Mouse (Mus musculus) cerebellum, postnatal 14 days (tissue): Measurements from ENCODE around the gene Sspo.
"Not testable (repeated sequence)": the region's sequence is repeated elsewhere in the genome, so short reads cannot be mapped to it uniquely, and the experiment has no call there.

Experiments
- DNase-seq, 2 experiments: peaks; one replicate each; pipeline ENCODE4 v3.0.0; 2021; ENCODE audit warnings: mixed read lengths in 2 of 2

Gene Sspo

DNA sequence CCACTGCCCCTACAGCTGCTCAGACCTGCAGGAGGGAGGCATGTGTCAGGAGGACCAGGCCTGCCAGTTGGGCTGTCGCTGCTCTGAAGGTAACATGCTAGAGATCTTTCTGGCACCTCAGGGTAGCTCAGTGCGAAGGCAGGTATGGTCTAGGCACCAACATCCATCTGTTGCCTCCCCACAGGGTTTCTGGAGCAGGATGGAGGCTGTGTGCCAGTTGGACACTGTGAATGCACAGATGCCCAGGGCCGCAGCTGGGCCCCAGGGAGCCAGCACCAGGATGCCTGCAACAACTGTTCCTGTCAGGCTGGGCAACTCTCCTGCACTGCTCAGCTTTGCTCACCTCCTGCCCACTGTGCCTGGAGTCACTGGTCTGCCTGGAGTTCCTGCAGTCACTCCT, 41.7 kb downstream of the Sspo start:
- DNase-seq = peak; percentile 41 to 49

DNA sequence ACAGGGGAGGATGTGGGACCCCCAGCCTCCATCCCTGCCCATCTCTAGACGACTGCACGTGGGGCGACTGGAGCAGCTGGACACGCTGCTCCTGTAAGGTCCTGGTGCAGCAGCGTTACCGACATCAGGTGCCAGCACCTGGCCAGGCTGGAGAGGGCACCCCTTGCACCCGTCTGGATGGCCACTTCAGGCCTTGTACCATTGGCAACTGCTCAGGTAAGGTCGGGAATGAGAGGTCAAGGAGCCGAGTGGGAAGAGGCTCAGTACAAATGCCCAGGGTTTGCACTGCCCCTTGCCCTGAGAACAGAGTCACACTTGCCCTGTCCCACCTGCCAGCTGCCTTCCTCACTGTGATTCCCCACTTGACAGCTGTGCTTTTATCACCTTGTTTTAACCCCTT, 43.3 kb downstream of the Sspo start:
- DNase-seq = no peak

DNA sequence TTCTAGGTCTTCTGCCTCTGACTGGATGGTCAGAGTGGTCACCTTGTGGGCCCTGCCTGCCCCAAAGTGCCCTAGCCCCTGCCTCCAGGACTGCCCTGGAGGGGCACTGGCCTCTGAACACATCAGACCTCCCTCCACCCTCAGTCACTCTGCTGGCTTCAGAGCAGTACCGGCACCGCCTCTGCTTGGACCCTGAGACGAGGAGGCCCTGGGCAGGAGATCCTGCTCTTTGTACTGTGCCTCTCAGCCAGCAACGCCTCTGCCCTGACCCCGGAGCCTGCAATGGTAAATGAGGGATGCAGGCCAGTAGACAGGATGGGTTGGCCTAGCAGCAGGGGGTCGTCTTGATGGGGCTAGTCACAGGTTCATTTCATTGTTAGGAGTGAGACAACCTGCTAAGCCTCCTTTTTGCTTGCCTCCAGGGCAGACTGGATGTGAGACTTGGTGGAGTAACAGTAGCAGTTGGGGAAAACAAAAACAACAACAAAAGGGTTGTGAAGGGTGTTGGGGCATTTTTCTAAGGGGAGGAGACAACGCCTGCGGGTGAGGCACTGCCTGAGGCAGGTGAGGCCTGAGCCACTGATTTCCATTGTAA, 45.2 kb downstream of the Sspo start:
- DNase-seq = no peak

DNA sequence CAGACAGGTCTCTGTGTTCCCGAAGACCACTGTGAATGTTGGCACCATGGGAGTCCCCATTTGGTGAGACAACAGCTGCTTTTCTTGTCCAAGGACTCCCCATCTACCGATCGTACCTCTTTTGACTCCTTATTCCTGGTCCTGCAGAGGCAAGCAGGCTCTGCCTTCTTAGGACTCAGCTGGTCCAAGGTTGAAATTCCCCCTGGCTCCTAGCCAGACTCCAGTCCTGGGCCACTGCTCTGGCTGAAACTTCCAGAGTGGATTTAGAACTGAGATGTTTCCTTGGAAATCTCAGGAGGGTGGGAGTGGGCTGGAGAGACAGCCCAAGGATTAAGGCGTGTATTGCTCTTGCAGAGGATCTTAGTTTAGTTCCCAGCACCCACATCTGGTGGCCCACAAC, 49.5 kb downstream of the Sspo start:
- no peak for DNase-seq

DNA sequence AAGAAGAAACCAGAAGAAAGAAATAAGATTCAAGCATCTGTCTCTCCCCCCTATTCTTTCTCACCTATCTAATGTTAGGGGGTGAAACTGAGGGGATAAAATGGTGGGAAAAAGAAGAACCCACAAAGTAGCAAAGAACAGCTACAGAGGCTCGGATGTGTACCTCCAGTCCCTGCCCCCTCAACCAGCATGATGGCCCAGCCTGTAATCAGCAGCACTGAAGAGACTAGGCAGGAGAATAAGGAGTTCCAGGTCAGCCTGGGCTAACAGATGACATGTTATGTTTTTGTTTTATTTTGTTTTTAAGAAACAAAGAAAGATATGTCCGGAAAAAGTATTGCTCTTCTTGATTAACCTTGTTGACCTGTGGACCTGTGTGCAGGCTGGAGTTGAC, 55.8 kb downstream of the Sspo start:
- no peak for DNase-seq

DNA sequence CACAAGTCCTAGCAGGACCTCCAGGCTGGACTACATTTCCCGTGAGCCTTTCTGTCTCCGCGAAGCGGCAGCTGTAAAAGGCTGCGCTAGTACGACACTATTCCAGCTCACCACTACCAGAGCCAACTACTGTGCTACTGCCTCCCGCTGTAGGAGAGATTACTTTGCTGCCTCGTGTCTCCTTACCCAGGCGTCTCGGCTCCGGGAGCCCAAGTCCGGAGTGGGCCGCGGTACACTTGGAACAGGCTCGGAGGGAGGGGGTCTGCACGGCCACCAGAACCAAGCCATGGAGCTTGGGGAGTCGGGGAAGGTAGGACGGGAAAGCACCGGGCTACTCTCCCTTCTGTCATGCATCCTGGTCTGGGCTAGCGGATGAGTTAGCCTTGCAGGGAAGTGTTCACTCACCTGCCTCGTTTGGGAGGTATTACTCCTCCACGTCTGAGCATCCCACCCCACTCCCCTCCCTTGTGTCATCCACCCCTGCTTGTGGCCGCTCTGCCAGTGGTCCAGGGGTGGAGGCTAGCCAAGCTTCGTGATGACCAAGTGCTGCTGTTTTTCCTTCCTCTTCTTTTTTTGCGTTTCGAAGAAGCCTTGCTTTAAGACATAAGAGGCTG, 56.3 kb downstream of the Sspo start:
- peak; percentile 76 to 79 for DNase-seq

DNA sequence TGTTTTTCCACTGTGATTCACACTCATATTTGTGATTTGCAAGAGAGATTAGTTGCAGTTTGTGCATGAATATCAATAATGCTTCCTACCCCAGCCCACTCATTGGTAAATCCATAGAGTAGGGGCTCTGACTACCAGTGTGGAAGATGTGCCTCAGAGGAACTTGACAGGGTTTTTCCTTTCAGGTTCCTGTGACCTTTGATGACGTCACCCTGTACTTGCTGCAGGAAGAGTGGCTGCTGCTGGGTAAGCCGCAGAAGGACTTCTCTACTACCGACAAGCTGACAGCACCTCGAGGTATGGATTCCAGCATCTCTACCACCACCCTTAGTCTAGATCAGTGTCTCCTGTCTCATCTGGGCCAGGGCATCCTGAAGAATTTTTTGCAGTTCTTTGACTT, 60.1 kb downstream of the Sspo start:
- no peak for DNase-seq

DNA sequence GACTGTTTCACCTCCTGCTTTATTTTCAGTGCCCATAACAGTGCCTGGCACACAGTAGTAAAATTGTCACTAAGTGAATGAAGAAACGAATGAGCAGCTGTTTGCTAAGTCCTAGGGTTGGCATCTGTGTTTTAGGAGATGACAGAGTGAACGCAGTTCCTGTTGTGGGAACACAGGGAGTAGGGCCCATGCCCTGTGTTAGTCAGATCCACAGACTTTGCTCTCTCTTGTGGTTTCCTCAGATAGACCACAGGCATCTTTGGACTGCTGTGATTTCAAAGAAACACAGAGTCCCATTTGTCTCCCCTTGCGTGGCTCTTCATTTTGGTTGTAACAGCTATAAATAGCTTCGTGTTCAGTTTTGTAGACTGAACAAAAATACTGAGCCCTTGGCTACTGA, 62.4 kb downstream of the Sspo start:
- DNase-seq = no peak

DNA sequence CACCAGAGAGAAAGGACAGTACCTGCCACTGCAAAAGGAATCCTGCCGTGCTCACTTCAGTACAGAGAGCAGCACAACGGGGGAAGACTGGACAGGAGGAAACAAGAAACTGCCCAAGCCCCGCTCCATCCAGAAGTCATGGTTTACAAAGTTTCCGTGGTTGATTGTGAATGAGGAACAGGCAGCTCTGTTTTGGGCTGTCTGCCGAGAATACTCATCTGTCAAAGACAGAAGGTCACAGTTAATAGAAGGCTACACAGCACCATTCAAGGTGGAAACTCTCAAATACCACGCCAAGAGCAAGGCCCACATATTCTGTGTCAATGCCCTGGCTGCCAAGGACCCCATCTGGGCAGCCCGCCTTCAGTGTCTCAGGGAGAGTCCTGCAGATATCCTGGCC, 63.8 kb downstream of the Sspo start:
- DNase-seq = no peak

DNA sequence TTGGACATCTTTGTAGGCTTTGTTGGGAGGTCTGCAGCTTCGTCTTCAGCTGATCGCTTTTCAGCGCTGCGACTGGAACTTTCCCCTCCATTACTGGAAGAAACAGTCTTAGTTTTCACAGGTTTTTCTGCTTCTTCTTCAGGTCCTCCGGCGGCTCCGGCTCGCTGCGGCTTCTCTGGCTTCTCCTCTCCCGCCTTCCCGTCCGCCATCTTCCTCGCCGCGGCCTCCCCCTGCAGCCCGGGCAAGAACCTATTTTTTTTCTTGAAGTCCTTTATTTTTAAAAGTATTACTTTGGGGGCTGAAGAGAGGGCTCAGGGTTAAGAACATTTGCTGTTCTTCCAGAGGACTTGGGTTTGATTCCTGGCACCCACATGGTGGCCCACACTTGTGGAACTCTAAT, 76.9 kb downstream of the Sspo start:
- not testable (repeated sequence) for DNase-seq

DNA sequence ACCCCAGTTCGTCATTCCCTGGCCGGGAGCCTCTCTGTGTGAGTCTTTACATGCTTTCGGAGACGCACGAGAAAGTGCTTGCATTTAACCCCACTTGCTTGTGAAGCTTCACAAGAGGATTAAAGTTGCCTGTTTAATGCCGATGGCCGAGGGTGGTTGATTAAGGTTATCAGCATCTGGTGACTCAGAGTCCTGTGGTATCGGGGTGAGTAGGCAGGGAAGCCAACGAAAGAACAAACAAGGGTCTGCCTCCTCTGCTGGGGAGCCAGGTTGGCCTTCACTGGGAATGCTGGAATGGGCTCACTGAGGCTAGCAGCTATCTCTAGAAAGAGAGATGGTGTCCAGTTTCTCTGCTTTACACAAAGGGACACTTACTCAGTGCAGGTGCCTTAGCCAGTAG, 79.9 kb downstream of the Sspo start:
- no peak for DNase-seq

DNA sequence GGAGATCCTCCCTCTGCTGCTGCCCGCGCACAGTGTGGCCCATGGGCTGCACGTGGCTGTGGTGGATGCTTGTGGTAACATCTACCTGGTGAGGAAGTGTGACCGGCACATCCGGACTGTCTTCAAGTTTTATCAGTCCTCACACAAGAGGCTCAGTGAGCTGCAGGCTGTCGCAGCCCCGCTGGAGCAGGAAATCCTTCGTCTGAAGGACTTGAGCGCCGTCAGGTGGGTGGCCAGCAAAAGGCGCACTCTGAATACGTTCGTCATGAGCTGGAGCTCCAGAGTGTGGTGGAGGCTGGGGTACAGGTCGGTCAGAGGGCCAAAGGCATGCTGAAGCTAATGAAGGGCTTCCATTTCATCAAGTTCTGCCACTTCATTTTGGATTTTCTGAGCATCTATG, 81.2 kb downstream of the Sspo start:
- DNase-seq = no peak

DNA sequence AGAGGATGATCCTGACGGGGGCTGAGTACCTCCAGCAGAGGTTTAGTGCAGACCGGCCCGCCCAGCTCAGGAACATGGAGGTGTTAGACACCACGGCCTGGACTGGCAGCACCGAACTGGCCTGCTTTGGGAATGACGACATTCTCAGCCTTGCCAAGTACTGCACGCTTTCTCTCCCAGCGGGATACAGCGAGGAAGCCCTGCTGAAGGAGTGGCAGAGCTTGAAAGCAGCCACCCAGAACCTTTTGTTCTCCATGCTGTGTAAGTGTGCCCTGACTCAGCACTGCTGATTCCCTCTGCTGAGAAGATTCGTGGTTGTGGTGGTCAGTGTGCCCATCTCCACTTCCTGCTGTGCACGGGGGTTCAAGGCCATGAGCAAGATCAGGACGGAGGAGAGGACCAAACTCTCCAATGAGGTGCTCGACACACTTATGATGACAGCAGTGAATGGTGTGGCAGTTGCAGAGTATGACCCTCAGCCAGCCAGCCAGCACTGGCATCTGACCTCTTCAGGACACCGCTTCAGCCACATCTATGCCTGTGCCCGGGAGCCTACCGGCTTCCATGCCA, 81.9 kb downstream of the Sspo start:
- DNase-seq = no peak

DNA sequence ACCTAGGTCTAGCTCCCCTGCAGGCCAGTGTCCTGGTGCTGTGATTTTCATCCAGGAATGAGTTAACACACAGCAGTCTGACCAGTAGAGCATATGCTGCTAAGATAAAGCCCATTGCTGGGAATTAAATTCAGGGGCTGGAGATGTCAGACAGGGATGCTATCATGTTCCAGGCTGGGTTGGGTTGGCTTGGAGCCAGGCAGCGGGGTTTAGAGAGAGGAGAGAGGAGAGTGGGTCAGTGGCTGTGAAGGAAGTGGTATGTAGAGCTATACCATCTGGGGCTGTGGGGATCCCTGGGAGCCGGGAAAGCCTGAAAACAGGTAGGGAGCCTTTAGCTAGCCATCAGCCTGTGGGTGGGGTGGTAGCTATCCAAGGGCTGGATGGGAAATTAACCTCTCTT, 82.8 kb downstream of the Sspo start:
- DNase-seq = peak in 1 of 2 experiments; percentile 44

DNA sequence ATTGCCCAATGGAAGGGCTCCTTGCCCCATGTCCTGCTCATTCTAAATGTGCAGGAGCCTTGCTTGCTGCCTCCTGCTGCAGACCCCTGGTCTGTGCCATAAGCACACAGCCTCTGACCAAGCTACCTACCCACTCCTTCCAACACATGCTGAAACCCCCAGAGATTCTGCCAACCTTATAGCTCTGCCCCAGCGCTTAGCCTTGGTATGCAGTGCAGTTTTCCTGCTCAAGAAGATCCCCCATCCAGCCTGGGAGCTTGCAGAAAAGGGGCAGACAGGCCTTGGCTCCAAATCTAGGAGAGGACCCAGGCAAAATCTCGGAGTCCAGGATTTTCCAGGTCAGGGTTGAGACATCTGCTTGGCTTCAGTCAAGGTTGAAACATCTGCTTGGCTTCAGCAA, 85.4 kb downstream of the Sspo start:
- no peak for DNase-seq

DNA sequence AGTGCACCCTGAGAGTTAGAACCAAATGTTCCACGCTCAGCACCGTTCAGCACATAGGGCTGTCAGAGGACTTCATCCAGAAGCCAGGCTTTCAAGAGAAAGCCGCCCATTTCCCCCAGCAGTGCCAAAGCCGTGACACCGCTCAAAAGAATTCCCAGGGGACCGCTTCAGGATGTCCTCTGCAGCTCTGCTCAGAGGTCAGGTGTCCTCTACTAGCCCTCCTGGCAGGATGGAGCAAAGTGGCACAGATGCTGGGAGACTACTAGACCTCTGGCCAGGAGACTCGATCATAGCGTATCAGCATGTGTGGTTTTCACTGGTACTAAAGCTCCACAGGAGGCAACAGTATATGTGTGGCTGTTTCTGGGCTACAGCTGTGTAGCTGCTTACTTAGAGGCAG, 86.9 kb downstream of the Sspo start:
- DNase-seq = no peak

DNA sequence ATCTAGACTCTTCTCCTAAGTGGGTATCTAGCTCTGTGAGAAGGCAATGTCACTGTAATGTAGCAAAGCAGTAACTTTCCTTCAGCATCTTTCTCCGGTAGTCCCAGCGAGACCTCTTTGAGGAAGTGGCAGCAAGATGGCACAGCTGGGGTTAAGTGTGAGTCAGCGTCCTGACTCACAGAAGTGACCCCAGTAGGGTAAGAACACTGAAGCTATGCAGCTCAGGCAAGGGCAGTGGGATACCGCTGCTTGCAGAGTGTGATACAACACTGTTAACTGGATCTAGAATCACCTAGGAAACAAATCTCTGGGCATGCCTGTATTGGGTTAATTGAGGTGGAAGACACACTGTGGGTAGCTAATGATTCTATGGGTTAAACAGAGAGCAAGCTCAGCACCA, 88.1 kb downstream of the Sspo start:
- no peak for DNase-seq

DNA sequence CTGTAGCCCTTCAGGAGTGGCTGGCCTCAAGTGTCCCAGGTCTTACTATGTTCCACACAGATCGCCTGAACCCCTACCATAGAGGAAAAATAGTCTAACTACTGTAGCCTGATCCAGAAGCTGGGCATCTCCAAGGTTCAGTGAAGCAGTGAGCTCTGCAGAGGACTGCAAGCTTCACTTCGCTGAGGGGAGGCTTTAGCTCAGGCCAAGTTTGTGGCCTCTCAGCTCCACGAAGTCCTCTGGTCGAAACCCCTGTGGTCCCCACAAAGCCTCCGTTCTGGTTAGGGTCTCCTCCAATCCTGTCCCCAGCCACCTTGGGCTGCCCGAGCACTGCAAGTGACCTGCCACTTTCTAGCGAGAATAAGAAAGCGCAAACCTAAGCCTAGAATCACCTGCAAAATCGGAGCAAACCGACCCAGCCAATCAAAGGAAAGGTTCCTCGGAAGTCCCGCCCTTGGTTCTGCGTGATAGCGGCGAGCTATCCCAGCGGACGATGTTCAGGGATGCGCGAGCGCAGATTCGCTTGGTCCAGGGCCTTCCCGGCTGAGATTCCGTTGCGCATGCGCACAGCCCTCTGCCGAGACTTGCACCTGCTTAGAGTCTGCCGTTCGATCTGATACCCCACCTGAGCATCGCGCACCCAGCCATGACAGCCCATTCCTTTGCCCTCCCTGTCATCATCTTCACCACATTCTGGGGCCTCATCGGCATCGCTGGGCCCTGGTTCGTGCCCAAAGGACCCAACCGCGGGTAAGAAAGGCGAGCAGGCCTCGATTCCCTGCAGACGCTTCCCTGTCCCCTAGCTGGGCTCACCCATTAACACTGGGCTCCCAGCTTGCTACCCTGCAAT, 89.3 kb downstream of the Sspo start, which contains the start of gene Atp6v0e2:
Atp6v0e2 (plus strand) TSS at position 511 of the 850 bp plus-strand sequence.
- DNase-seq = peak; percentile 96

DNA sequence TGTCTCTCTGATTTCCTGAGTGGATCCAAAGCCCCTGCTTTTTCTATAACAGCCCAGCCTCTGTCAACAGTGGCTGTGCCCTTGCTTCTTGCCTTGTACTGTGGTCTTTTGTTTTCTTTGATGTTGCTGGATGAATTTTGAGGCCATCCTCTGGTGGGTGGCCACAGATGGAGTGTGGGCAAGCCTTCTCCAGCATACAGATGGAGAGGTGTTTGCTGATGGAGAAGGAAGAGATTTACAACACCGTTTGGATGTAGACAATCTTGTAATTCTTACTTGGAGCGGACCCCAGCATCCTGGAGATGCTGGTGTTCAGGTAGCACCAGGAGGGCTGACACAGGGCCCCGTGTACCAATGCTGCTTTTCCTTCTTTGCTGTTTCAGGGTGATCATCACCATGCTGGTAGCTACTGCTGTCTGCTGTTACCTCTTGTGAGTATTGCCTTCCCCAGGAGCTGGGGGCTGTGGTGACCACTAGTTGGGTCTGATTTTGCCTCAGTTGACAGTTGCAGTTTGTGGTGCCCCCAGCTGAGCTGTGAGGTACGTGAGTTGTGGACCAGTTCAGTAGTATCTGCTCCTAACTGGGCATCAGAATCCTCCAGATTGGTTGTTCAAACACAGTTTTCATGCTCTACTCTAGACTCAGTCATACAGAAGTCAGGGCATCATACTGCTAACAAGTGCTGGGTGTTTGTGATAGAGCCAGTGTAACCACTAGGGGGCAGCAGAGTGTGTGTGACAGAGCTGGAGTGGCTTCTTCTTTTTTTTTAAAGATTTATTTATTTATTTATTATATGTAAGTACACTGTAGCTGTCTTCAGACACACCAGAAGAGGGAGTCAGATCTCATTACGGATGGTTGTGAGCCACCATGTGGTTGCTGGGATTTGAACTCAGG, 91.1 kb downstream of the Sspo start:
- DNase-seq = peak; percentile 88 to 94

DNA sequence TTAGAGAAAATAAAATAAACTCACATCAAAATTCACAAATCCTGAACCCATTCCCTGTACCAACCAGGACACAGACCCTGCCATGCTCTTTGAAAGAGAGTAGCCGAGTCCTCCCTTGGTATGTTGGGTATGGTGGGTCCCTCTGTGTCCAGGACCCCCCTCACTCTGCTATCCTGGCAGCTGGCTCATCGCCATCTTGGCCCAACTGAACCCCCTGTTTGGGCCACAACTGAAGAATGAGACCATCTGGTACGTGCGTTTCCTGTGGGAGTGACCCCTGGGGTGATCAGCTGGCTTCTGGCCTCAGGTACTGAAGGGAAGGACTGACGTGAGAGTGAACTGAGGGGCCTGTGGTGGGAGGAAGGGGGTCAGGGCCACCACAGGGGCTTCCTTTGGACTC, 91.8 kb downstream of the Sspo start:
- DNase-seq = peak; percentile 43 to 58

DNA sequence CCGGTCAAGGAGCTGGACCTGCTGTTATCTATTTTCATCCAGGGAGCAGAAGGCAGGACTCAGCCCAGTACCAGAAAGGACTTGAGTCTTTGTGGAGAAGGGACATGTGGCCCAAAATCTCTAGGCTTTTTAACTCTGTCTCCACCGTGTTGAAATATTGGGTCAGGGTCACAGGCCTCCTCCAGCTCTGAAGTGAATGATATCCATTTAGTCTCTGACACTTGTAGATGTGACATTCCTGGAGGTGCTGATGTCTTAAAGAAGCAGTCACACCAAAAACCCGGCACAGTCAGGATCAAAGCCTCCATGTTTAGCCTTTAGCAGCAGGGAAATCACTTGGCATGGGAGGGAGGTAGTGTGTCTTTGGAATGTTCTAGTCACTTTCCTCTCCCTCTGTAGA, 92.7 kb downstream of the Sspo start:
- DNase-seq = no peak

DNA sequence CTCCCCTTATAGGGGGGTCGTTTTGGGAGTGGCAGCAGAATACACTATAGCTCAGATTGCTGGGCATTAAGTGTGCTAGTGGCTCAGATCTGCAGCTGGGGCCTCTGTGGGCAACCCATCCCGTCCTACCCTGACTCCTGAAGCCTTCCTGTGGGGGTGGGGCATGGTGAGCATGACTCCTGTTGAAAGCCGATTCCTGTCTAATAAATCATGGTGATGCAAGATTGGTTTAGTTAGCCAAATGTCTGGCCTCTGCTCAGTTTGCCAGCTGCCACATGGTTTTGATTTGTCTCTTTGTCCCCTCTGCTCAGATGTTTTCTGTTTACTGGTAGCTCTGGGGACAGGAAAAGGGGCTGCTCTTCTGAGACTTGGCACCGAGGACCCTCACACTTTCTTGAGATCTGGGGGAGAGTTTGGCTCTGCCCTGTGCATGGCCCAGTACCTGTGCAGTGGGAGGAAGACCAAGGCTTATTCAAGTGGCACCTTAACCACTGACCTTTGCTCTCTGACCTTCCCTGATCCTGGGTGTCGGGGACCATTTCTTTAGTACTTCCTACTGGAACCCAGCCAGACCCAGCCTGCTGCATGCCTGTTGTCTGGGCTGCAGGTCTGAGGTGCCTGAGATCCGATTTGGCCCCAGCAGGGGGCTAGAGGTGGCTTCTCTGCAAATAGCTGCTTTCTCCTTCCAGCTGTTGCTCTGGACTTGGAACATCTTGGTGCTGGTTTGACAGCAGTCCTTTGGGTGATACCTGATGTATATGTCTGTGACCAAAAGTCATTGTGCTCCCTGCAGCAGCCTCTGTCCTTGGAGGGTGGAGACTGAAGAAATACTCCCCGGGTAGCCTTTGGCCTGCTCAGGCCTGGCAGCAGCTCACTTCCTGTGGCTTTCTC, 93.8 kb downstream of the Sspo start:
- peak in 1 of 2 experiments; percentile 45 for DNase-seq
